Mouse (Mus musculus) neural tube, embryonic 13.5 days (tissue): Measurements from ENCODE around the gene Ube2e2. TPM values are rescaled to one million over a fixed set of nuclear protein-coding genes. Genes with fewer than 3 reads are reported as not detected.

Source experiments
- ATAC-seq: fragments of 200-750 bp; cut with Nextera tagmentation; 2 replicates; pipeline ENCODE4 v1.8.0; 2017; ENCODE audit warnings: low read depth, mild to moderate bottlenecking, moderate TSS enrichment, moderate library complexity
- H3K27ac ChIP-seq: fragments of 300-500 bp; sonication (generic); replicated peaks from 2 replicates; pipeline ENCODE4 v1.5.1; 2015; ENCODE audit warnings: moderate library complexity, mild to moderate bottlenecking, inconsistent platforms
- H3K27me3 ChIP-seq: fragments of 300-500 bp; sonication (generic); 2 replicates; pipeline ENCODE4 v1.6.1; 2015; ENCODE audit warnings: mild to moderate bottlenecking, inconsistent platforms
- H3K36me3 ChIP-seq: fragments of 300-500 bp; sonication (generic); 2 replicates; pipeline ENCODE4 v1.6.1; 2015; ENCODE audit warnings: mild to moderate bottlenecking, inconsistent platforms
- H3K4me1 ChIP-seq: fragments of 300-500 bp; sonication (generic); replicated peaks from 2 replicates; pipeline ENCODE4 v1.6.1; 2015; ENCODE audit warnings: inconsistent platforms
- H3K4me2 ChIP-seq: fragments of 300-500 bp; sonication (generic); 2 replicates; pipeline ENCODE4 v1.6.1; 2015; ENCODE audit warnings: inconsistent platforms, mild to moderate bottlenecking, moderate library complexity
- H3K4me3 ChIP-seq: fragments of 300-500 bp; sonication (generic); 2 replicates; pipeline ENCODE4 v1.5.1; 2015; ENCODE audit warnings: mild to moderate bottlenecking, inconsistent platforms
- H3K9ac ChIP-seq: fragments of 300-500 bp; sonication (generic); 2 replicates; pipeline ENCODE4 v1.6.1; 2015; ENCODE audit warnings: moderate library complexity, mild to moderate bottlenecking, inconsistent platforms
- H3K9me3 ChIP-seq: fragments of 300-500 bp; sonication (generic); 2 replicates; pipeline ENCODE4 v1.6.1; 2016; ENCODE audit warnings: inconsistent platforms
- WGBS: fragments of 180-500 bp; shearing (Covaris S2); methylation state at CpG from one replicate; pipeline ENCODE4 v1.1.7; 2015; 5-methylcytosine and 5-hydroxymethylcytosine counted together
- polyA plus RNA-seq: library from polyadenylated mRNA; unstranded; fragments of >200 nt; fragmentation: Nextera tagmentation; extraction: Ambion mirVana; gene quantifications from 2 replicates; pipeline ENCODE4 v1.2.1, GENCODE M21; 2015

The Ube2e2 gene
- polyA plus RNA-seq, 1 experiment from 2014 or later: 112 TPM

- Histone ChIP-seq H3K4me1 (no peaks in the 10 kb centered on the region), H3K4me3 (no peak overlapping the region), H3K9me3 (no peaks in the 10 kb centered on the region), H3K4me2 (no peak overlapping the region), H3K36me3 (no peaks in the 10 kb centered on the region), H3K9ac (no peak overlapping the region), H3K27ac (no peak overlapping the region), H3K27me3 (no peaks in the 10 kb centered on the region)
- WGBS: 65% methylated on average over 2 of the region's 2 CpGs
- no peak for ATAC-seq
Measured at GRCm38 (mm10) chr14:18530899-18531298, 363.2 kb downstream of the Ube2e2 start.

GRCm38 (mm10) chr14:18530496-18530895, 363.6 kb downstream of the Ube2e2 start:
- no peaks in the 10 kb centered on the region for H3K4me1 ChIP-seq
- WGBS: 84% methylated on average over 4 of the region's 4 CpGs
- no peaks in the 10 kb centered on the region for H3K9me3 ChIP-seq
- H3K4me2 ChIP-seq: no peak overlapping the region
- no peak overlapping the region for H3K9ac ChIP-seq
- no peaks in the 10 kb centered on the region for H3K27me3 ChIP-seq
- no peak for ATAC-seq
- H3K27ac ChIP-seq: no peak overlapping the region
- H3K36me3 ChIP-seq: no peaks in the 10 kb centered on the region
- no peak overlapping the region for H3K4me3 ChIP-seq
